Mouse (Mus musculus): ENCODE measurements around the gene Pxdn.

The Pxdn gene

GRCm38 (mm10) chr12:29953999-29954398 is 16.6 kb downstream of the Pxdn start:
- DNase-seq: no peak

- no peak for DNase-seq
Observed at GRCm38 (mm10) chr12:29954464-29954863, 17.1 kb downstream of the Pxdn start.

GRCm38 (mm10) chr12:29956969-29957368 is 19.6 kb downstream of the Pxdn start:
- DNase-seq: no peak

DNA sequence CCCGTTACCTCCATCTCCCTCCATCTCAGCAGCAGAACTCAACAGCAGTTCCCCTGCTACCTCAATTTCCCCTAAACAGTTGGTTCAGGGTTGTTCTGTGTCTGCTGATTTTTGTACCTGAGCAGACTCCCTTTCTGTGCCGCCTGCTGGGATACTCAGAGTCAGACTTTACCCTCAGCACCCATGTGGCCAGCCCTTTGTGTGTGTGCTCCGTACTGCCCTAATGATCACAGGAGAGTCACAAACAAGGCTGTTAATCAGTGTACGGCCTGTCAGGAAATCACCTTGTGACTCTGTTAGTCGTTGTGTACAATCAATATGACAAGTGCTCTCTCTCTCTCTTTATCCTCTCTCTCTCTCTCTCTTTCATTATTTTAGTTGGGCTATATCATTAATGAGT is 21.2 kb downstream of the Pxdn start:
- DNase-seq: no peak

DNA sequence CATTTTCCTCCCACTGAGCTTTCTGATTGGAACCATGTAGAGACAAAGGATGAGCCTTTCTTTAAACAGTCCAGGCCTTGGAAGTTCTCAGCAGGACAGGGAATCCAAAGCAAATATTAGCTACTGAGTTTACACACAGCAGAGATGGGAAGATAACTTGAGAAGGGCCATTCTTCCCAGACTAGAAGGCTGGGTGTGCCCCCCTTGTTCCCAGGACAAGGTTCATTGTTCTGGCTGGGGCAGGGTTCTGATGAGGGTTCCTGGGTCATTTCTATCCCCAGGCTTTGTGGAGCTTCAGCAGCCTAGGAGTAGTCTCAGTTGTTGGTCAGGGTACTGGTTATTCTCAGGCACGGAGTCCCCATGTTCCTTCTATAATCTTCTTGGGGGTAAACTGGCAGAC is 23.6 kb downstream of the Pxdn start:
- no peak for DNase-seq

- DNase-seq: no peak
Observed at GRCm38 (mm10) chr12:29965016-29965415, 27.6 kb downstream of the Pxdn start.

DNA sequence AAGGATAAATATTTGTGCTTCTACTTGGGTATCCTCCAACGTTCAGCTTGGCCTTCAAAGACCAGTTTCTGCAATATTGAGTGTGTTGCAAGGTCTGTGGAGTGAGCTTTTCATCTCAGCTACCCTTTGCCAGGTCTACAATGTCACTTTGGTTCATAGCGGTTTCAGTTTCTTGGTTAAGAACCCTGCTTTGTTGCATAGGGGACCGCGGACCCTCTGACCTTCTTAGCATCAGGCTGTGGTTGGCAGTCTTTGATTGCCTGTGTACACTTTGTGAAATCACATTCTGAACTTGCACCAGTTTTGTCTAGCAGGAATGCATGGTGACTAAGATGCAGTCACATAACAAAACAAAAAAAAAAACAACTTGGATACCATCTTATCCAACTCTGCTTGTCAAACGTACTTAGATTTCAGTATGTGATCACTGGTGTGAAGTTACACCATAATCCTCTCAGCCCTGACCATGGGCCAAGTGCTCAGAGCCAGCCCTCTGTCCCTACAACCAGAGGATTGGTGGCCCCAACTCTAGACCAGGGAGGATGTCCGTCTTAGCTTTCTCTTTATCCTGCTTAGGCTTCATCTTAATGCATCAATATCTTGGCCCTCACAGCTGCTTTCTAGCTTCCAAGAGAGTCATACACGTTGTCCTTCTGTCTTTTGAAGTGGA is 34.5 kb downstream of the Pxdn start:
- no peak for DNase-seq

GRCm38 (mm10) chr12:29972533-29972932 is 35.1 kb downstream of the Pxdn start:
- no peak for DNase-seq

GRCm38 (mm10) chr12:29980076-29980475 is 42.7 kb downstream of the Pxdn start:
- DNase-seq: no peak

DNA sequence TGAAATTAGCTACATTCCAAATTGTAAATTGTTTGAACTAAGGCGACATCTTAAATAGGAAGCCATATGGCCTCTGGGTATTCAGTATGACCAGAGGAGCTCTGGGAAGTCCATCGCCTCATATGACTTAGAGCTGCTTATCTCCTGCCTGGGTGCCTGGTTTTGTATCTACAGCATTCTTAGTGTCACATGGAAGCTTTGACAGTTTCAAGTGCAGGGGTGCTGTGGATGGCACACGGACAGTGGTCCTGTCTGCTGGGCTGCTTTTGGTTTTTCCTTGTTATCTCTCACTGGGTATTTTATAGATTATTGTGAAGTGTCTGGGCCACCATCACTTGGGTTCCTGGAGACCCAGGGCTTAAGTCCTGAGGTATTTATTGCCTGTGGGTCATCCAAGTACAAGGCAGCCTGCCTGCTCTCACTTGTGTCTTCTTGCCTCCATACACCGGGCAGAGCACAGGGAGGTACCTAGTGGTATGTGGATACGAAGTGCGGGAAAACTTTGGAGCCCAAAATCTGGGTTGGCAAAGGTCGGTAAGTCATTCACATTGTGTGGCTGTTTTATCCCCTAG is 44.4 kb downstream of the Pxdn start:
- DNase-seq: no peak

DNA sequence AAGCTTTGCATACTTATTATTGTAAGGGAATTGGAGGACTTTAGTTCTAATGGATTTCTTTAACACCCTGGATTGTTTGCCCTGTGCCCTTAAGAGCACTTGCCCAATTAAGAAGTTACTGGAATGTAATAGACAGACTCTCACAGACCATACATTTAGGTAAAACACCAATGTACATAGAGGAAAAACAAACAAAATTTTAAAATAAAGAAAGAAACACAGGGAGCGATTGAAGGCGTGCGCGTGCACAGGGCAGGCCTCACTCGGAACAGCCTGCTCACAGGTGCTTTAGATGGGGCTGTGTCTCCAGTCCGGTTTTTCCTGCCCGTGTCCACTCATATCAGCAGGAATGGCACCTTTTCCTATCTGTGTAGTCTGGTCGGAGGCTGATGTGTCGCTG is 45.8 kb downstream of the Pxdn start:
- no peak for DNase-seq

- no peak for DNase-seq
Observed at GRCm38 (mm10) chr12:29985126-29985525, 47.7 kb downstream of the Pxdn start.

- no peak for DNase-seq
Observed at GRCm38 (mm10) chr12:29986241-29986640, 48.8 kb downstream of the Pxdn start.

DNA sequence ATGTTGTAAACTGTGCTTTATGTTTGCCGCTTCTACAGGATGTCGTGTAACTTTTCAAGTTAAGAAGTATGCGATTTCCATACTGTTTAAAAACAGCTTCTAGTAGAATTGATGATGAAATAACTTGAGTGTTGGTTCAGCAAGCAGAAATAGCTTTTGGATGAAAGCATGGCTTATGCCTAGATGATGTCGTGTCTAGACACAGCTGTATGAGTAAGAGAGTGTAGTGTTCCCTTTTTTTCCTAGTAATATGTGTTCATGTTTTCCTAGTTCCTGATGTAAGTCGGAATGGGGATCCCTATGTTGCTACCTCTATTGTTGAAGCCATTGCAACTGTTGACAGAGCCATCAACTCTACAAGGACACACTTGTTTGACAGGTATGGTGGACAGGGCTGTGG is 61.5 kb downstream of the Pxdn start:
- DNase-seq: no peak

GRCm38 (mm10) chr12:30001951-30002350 is 64.5 kb downstream of the Pxdn start:
- DNase-seq: no peak

DNA sequence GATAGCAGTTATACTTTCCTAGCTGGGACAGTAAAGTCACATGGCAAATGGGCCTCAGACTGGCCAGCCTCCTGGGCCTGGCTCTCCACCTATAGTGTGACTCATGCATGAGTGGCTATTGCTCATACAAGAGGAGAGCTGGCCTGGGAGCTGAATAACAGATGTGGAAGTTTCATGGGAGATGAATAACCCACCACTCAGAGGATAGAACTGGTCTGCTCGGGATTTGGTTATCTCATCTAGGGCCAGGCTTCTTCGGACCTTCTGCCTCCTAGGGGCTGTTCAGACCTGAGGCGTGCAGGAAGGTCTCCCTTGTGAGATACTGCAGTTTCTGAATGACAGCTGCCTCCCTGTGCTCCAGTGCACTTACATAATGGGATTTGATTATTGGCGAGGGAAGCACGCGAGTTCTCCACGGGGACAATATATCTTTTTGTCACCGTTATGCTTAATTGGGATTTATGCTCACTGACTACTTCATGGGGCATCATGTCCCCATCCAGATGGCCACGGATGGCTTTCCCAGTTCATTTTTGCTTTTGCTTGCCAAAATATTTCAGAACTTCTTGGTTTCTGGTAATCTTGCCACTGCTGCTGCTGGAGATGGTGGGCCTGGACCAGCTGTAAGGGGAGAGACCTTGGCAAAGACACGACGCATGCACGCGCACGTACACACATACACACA is 66.4 kb downstream of the Pxdn start:
- DNase-seq: no peak

DNA sequence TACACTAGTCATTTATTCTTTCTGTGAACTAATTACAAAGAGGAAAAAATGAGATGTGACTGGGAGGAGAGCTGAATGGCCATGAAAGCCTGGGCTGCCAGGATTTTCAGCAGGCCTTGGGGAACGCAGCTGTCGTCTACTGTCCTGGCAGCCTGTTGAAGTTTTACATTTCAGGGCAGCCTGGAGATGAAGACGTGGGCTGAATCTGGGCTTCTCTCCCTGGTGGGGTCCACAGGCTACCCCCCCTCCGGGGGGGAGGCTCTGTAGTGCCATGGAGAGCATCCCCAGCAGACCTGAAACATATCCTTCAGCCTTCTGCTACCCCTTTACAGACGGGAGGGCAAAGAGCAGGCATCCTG is 66.9 kb downstream of the Pxdn start:
- no peak for DNase-seq

DNA sequence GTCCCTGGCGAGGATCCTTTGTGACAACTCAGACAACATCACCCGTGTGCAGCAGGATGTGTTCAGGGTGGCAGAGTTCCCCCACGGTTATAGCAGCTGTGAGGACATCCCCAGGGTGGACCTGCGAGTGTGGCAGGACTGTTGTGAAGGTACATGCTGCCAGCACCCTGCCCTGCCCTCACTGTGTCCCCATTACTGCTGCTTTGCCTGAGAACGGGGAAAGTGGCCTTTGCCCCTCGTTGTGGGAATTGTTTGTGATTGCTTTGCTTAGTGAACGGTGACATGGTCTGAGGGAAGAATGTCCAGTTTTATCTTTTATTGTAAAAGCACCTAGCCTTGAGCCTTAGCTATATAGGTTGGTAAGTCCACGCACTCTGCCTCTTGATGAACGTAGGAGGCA is 69.2 kb downstream of the Pxdn start:
- DNase-seq: no peak

- no peak for DNase-seq
Observed at GRCm38 (mm10) chr12:30008741-30009140, 71.3 kb downstream of the Pxdn start.

- no peak for DNase-seq
Observed at GRCm38 (mm10) chr12:30015501-30015900, 78.1 kb downstream of the Pxdn start.

- DNase-seq: no peak
Observed at GRCm38 (mm10) chr12:30017131-30017530, 79.7 kb downstream of the Pxdn start.

GRCm38 (mm10) chr12:30020447-30020846 is 83.0 kb downstream of the Pxdn start:
- DNase-seq: no peak

DNA sequence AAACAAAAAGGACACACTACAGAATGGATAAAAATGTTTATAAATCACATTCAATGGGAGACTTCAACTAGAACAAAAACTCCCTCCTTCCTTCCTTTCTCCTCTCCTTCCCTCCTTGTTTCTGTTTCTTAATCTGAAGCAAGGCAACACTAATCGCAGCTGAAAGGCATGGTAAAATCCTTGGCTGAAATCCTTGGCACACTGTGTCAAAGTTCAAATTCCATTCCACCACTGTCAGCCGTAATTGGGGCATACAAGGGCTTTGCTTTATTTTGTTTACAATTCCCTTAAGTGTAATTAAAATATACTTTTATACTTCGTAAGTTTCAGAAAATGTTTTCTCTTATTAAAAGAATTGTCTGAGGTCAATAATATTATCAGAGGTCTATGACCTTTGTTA is 86.1 kb downstream of the Pxdn start:
- no peak for DNase-seq

GRCm38 (mm10) chr12:30024264-30024825 is 86.9 kb downstream of the Pxdn start:
- DNase-seq: no peak
